Mouse (Mus musculus): Measurements from ENCODE around the gene Ube2l6.
"Not testable (repeated sequence)": the region's sequence is repeated elsewhere in the genome, so short reads cannot be mapped to it uniquely, and the experiment has no call there.

Ube2l6 gene

DNA sequence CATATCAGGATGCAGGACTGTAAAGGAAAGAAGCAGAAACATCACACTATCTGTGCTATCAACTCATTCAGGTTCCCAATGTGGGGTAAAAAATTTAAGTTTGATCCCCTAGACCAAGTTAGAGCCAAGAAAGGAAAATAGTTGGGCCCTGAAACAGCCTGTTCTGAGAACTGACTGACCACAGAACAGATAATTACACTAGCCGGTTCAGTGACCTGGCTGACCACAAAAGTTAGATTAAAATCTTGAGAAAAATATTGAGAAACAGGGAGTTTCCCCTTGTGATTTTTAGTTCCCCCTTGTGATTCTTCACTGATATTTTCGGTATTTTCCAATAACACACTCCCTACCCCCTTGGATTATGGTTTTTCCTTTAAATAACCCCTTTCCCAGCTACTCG is 4.8 kb upstream of the Ube2l6 start:
- no peak for DNase-seq (ENCODE audit: low read depth)

DNA sequence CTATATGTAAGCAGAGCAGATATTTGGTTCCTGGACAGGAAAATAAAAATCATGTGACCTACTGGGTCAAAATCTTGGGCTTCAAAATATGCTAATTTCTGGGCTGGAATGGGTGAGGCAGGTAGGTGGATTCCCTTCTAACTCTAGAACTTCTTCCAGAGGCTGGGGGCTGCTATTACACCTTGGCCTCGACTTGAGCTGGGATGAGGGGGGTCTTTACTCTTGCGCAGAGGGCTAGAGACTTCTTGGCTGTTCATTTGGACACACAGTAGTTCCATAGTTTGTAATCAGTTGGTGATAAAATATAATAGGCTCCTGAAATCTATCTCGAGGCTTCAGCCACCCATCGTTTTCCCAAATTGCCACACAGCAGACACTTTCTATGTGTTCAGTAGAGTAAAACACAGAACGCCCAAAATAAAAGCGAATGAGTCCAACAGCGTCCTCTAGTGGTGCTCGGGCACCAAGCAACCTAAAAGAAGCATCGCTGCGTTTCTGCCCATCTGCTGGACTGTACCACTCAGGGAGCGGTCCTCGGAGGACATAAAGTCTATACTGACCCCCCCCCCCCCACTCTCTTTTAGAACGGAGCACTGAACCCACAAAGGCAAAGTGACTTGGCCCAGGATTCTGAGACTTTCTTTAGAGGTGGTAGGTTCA is 665 bp upstream of the Ube2l6 start:
- DNase-seq (ENCODE audit: low read depth), result peak; percentile 86

DNA sequence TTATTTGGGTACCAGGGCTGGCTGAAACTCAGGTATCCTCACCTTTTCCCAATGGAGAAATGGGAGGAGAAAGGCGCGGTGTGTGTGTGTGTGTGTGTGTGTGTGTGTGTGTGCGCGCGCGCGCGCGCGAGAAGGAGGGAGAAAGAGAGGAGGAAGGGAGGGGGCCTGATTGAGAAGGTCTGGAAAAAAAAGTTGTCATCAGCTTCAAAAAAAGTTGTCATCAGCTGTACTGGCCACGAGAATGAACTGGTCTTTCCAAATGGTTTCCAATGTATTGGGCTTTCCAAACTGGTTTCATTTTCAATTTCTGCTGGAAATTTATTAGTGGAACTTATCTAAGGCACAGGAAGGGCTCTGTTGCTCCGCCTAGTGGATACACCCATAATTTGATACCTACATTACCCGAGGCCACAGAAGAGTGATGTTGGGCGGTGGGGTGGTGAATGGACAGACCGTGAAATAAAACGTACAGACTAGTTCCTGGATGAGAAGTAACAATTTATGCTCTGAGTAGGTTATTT is 473 bp downstream of the Ube2l6 start:
- DNase-seq (ENCODE audit: low read depth), result peak; percentile 82

DNA sequence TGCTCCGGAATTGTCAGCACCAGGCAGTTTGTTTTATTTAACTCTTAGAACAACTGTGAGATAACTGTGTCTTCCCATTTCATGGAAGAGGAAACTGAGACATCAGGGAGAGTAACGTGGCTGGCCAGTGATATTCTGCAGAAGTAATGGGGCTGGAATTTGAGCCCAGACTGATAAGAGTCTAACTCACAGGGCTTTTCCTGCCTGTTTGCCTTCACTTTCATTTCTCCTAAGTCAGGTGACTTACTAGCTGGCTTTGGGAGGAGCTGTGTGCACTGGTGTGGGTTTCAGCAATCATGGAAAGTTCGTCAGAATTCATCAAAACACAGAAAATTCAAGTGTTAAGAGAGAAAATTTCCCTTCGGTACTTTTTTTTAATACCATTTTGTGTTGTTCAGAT is 1.7 kb downstream of the Ube2l6 start:
- no peak for DNase-seq (ENCODE audit: low read depth)

DNA sequence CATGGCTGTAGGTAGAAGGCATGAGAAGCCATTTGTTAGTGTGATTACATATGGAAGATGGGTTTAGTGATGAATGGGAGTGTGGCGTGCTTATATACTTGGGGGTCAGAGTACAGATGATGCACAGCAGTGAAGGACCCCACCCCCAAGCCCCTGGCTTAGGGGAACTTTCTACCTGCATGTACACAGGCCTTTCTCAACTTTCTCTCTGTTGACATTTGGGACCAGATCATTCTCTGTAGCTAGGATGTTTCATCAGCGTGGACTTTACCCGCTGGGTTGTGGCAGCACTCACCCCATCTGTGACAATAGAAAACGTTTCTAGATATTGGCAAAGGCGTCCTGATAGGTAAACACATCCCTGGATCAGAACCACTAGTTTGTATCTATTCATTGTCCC is 2.6 kb downstream of the Ube2l6 start:
- not testable (repeated sequence) for DNase-seq (ENCODE audit: low read depth)

DNA sequence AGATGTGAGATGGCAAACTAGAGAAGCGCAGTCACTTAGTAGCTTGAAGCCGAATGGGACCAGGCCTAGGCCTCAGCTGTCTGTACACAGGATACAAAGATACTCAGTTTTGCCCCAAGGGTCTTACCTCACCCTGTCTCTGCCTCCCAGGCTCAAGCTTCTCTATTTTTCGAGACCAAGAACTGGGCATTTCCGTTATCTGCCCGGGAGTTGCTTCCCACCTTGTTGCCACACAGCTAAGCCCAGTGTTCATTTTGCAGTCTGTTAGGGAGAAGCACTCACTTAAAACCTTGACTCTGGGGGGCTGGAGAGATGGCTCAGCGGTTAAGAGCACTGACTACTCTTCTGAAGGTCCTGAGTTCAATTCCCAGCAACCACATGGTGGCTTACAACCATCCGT is 5.3 kb downstream of the Ube2l6 start:
- DNase-seq (ENCODE audit: low read depth), result no peak

DNA sequence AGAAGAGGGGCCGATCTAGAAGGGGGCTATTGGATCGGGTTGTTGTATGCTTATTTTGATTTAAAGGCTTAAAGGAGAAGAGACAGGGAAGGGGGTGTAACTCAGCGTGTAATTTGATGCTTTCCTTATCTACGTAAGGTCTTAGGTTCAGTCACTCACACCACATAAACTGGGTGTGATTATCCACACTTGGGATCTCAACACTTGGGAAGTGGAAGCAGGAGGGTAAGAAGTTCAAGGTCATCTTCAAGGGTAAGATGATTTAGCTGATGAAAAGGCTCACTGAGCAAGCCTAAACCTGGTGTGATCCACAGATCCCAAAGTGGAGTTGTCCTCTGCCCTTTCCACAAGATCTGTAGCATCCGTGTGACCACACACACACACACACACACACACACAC is 7.9 kb downstream of the Ube2l6 start:
- DNase-seq (ENCODE audit: low read depth), result no peak

DNA sequence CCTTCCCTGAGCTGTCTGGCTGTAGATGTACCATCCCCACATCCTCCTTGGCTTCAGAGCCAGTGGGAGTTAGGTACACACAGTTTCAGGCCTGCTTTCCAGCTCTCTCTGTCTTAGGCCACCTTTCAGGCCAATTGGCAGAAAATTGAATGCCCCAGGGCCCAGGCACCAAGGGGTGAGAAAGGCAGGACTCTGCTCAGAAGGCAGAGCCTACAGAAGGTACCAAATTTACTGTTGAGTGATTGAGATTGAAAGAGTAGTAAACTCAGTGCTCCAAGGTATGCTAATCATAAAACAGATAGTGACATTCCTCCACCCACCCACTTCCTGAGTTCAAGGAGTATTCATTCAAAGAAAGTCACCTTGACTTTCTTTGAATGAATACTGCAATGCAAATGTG is 10.7 kb downstream of the Ube2l6 start:
- no peak for DNase-seq (ENCODE audit: low read depth)

DNA sequence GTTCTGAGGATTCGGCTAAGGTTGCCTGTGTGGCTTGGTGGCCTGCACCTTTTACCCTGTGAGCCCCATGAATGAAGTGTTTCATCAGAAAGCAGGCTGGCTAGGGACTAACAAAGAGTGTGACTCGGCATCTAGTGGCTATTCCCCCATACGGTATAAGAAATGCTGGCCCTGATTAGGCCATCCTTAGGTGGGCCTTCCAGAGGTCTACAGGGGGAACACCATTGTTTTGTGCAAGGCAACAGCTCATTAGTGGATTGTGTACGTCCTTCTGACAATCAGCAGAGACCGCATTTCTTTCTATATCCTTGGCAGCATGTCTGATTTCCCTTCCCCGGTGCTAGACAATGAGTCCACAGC is 11.9 kb downstream of the Ube2l6 start:
- DNase-seq (ENCODE audit: low read depth), result no peak

DNA sequence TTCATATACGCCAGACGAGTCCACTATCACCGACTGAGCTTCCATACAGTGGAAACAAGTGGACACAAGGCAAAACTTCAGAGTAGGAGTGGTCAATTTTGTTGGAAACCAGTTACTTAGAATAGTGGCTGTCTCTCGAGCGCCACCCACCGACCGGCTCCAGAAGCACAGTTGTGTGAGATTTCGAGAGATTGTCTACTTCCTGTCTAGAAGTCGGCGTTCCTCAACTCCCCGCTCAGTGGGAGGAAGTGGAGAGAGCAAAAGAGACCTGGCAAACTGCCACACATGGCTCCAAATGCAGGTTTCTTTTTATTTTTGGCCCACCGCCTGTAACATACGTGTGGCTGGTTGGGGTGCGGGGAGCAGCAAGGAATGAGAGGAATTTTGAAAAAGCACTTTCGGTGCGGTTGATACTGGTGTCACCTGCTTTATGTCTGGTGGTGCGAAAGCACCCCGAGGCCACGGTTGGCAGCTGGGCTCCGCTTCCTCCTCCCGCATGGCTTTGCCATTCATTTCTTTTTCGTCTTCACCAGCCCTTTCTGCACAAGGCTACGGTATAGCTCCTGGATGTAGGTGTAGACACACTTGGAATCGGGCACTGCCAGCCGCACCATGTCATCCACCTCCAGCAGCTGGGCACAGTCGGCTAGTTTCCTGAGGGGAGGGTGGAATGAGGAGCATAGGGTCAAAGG is 12.4 kb downstream of the Ube2l6 start:
- peak; percentile 63 for DNase-seq (ENCODE audit: low read depth)

DNA sequence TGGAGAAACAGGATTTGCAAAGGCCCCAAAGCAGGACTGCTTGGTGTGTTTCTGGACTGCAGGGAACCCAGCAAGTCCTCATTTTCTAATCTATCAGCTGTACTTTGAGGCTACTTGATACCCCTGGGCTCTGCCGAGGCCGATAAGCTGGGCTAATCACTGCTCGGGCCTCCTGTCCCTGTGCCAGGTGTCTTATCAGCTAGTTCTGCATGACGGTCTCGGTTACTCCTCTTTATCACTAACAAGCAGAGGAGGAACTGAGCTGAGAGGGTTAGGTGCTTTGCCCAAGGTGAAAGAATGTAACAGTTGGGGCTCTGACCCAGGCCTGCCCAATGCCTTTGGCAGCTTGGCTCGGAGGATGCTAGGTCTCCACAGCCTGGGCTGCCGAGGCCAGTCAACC is 13.3 kb downstream of the Ube2l6 start:
- peak; percentile 86 for DNase-seq (ENCODE audit: low read depth)

DNA sequence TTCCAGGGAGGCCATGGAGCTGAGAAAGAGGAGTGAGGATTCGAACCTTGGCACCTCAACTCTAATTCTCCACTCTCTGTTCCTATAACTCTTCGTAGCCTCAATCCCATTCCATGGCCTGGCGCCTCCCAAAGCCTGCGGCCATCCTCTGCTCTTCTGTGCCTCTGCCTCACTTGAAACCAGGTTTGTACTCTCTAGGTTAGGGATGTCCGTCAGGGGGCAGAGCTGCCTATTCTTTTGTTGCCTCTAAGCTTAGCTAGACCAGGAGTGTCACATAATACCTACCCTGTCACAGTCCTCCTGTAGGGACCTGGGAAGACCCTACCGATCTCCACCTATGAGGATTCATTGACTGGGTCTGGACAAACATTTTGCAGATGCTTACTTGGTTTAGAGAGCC is 14.0 kb downstream of the Ube2l6 start:
- no peak for DNase-seq (ENCODE audit: low read depth)

DNA sequence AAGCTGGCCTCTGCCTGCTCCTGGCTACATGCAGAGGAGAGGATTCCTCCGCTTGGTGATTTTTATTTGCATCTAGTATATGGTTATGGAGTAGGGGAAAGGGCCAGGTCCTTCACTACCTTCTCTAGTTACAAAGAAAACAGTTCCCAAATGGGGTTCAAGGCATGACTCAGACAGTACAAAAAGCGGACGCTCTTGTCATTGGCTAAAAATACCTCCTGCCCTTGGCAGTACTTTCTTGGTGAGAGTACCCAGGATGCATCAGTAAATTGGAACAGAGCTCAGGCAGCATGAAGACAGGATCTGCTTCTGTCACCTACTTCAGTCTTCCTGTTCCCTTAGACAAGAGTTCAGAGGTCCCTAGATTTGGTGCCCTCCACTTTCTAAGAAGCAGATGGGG is 21.2 kb downstream of the Ube2l6 start:
- DNase-seq (ENCODE audit: low read depth), result no peak

DNA sequence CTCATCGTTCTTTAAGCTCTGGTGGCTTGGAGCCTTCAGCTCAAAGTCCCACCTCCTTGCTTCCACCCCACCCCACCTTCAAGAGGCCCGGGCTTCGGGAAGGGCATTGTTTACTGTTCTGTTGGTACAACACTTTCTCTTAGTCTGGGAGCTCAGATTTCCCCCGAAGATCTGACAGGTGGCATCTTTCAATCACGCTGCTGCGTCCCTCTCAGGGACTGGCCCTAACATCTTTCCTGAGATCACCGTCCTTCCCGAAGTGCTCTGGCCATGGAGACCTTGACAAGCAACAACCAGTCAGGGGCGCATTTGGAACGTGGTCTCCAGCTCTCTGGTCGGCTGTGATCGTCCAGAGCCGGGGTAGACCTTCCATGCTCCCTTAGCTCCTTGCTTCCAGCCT is 23.9 kb downstream of the Ube2l6 start, which contains the start of gene Smtnl1:
Smtnl1 (minus strand) TSS at position 101 of the 400 bp plus-strand sequence.
- DNase-seq (ENCODE audit: low read depth), result no peak

DNA sequence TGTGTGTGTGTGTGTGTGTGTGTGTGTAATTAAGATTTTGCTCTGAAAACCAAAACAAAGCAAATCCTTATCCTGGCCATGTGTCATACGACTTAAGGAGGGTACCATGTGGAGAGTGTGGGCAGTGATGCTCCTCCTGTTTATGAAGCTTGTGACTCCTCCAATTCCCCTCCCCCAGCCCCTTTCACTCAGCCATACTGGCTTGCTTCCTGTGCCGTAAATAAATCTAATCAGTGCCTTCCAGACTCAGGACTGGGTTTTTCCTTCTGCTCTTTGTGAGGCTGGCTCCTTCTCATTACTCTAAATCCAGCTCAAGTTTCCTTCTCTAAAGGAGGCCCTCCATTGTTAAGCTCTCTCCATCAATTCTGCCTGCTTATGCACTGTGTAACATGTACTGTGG is 24.6 kb downstream of the Ube2l6 start:
- DNase-seq (ENCODE audit: low read depth), result no peak

DNA sequence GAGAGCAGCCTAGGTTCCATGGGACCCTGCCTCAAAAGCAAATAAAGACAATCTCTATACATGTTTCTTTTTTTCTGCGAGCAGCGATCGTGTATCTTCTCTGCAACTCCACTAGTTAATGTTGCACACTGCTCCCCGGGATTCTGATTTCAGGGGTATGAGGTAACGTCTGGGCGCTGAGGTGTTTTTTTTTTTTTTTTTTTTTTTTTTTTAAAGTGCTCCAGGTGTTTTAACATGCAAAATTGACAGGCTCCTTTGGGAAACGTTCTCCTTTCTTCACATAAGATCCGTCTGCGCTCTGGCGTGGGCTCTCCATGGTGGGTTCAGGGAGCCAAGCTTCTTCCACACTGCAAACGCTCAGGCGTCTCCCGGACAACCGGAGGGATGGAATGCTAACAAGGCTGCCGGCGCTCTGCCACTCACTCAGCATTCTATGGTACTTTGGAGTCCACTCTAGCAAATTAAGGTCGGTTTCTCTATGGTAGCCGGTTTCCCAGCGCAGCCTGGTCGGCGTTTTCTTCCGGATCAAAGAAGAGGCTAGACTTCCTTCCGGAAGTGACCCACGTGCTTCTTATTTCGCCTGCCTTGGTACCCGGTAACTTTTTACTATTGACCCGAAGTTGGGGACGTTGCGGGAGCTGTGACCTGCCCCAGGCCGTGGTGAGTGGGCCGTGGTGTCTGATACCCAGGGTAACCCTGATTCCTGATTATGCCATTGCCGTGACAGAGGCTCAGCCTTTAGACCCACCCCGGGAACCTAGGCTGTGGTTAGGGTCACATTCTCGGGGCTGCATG is 28.1 kb downstream of the Ube2l6 start, which contains the start of gene Timm10:
Timm10 (plus strand) TSS at position 510 of the 795 bp plus-strand sequence.
- DNase-seq (ENCODE audit: low read depth), result peak; percentile 86

DNA sequence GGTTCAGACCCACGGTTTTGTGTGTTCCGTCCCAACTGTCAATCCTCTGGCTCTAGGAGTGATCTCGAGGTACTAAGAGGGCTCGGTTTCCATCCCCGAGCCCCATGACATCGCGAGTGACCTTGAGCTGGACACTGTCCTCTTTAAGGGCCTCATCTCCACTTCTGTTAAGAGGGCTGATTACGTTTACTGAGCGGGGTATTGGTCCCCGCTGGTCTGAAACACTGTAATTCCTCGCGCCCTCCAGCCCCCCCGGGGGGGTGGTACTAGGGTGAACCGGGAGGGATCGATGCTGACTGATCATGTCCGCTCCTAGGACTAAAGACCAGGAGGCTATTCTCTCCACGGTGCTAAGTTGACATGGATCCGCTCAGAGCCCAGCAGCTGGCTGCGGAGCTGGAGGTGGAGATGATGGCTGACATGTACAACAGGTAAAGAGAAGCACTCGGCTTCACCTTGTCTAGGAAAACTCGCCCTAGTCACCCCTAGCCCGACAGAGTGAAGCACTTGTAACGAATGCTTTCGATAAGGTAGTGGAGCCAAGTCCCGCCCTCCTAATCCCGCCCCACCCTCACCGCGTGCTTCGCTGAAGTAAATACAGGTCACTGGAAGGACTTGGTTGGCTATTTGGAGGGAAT is 28.8 kb downstream of the Ube2l6 start:
- no peak for DNase-seq (ENCODE audit: low read depth)

DNA sequence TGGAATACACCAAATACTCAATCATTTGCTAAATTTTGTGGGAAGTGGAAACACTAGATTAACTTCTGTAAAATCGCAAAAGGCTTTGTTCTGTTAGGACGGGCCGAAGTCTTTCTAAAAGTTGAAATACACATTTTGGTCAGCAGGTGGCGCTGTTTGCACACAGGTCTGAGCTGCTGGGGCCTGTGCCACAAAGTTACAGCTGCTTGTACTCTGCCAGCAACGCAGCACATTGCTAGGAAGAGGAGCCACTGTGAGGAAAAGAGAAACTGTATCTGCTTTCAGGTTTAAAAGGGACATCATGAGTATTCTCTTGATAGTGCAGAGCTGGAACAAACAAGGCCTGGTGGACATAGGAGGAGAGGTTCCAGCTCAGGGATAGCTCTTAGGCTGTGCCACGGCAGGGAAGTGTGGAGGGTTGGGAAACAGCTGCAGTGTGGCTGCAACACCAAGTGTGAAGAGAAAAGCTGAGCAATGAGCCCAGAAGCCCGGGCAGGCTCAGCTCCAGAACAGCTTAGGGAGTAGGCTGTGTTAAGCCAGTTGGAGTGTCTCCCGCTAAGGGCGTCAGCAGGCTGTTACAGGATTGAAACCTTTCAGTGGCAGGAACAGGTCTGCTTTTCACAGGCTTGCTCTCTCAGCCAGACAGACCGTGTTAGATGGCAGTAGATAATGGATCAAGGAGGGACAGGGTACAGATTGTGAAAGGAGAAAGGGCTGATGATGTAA is 33.2 kb downstream of the Ube2l6 start:
- DNase-seq (ENCODE audit: low read depth), result no peak

DNA sequence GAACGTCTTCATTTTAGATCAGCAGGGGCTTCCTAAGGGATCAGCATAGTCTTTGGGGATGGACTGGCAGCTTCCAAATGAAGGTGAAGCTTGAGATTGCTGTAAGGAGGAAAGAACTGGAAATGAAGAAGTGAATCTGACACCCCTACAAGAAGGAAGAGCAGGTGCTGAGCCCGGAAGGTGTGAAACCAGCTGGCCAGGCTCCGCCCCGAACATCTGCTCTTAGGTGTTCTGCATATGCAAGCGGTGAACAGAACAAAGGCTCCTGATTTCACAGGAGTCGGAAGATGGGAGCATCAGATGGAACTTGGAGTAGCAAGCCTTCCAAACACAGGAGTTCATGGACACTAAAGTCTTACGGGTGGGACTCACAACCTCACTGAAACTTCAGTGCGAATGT is 38.5 kb downstream of the Ube2l6 start:
- no peak for DNase-seq (ENCODE audit: low read depth)

DNA sequence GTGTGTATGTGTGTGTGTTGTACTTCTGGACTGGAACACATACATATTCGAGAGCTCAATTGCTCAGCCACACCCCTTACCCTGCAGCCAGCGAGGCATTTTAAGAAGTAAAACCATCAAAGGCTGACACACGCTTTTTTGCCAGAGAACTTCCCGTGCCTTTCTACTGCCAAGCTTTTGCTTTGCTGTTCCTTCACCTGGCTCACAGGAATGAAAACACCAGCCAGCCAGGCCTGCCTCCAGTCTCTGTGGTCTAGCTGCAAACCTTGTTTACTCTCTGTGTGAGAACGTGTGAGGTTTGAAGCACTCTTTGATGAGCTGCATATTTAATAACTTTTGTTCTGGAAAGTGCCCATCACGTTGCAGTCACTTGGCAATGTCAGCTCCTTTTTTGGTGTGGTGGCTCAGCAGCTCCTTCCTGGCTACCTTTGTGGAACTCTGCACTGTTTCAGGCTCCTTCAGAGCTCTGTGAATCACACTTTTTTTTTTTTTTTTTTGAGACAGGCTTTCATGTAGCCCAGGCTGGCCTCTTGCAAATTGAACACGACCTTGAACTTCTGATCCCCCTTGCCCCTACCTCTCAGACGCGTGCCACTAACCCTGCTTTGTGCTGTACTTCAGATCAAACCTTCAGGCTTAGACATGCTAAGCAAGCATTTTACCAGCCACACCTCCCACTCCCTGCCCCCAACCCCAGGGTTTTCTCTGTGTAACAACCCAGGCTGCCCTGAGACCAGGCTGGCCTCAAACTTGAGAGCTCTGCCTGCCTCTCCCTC is 39.4 kb downstream of the Ube2l6 start:
- no peak for DNase-seq (ENCODE audit: low read depth)

DNA sequence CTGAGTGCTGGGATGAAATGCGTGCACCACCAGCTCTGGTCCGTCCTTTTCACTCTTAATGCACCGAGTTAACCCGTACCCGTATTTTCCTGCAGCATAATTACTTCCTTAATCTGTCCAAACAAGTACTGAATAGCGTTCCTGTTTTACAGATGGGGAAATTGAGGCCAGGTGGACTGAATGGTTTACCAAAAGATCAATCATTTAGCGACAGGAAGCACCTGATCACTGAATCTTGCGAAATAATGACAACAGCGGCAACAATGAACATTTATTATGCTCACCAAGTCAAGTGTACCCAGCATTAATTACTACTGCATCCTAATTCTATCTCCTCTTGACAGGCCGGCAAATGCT is 39.9 kb downstream of the Ube2l6 start, which contains the start of gene Slc43a1:
Slc43a1 (plus strand) TSS at position 258 of the 357 bp plus-strand sequence.
- no peak for DNase-seq (ENCODE audit: low read depth)
